Mouse (Mus musculus): ENCODE results near the gene Gid8. TPM values are rescaled to one million over a fixed set of nuclear protein-coding genes. Genes with fewer than 3 reads are reported as not detected.
"Not testable (repeated sequence)": the region's sequence is repeated elsewhere in the genome, so short reads cannot be mapped to it uniquely, and the experiment has no call there.

Gene Gid8
- polyA plus RNA-seq, 2 experiments: 87.4 to 121 TPM

DNA sequence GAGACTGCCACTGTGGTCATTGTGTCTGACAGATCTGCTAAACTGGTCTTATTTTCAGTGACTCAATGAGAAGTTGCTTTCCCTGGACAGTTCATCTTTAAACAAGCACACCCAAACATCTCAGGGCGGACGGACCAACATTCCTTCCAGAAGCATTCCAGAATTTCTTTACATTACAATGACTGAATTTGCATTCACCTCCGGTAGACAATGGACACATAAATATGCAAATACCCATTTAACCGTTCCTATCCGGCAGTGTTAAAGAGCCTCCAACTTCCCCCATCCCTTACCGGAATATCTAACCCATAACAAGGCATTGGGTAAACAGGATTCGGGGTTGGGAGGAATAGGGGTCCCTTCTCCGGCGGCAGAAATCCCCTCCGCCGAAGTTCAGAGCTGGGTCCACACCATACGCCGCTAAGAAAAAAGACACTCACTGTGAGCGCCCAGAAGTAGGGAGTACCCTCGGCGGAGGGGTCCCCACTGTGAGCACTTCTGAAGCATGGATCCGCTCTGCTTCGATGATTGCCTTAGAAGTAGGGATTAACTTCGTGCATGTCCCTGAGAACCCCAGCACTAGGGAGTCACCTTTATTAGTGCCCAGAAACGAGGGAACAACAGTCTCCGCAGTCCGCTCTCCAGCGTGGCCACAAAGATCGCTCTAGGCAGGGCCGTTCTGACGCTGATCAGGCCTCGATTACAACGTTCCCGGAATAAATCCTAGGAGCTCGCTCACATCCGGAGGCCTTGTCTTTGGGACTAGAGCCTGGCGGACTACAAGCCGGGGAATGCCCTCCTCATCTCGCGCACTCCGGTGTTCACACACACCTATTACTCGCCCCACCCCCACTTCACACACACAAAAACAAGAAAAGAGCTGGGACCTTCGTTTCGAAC is 644 bp upstream of the Gid8 start:
- DNase-seq (ENCODE audit: low read depth in 3 of 3, low spot score in 3 of 3): no peak
- peak overlapping the region; percentile 95 for H3K4me2 ChIP-seq (ENCODE audit: low read depth)
- H3K4me1 ChIP-seq (replicated peaks; ENCODE audit: control insufficient read depth in 2 of 2, insufficient read depth in 2 of 2, low read length in 1 of 2): peaks cover 22 to 40% of the 10 kb centered on the region in 2 experiments
- H3K27me3 ChIP-seq (ENCODE audit: control insufficient read depth, insufficient read depth, low read length): no peaks in the 10 kb centered on the region
- H3K4me3 ChIP-seq (ENCODE audit: insufficient read depth in 1 of 2, low read depth in 2 of 2, low read length in 2 of 2): peak overlapping the region; percentile 88 to 98
- peak; percentile 7; the same call in 1 of the 2 replicates for ATAC-seq (ENCODE audit: insufficient read depth)
- peak overlapping the region; percentile 88 for H3K27ac ChIP-seq
- WGBS (ENCODE audit: insufficient replicate concordance): under 1% methylated on average over 39 of the region's 39 CpGs
- H3K9ac ChIP-seq (replicated peaks): peak overlapping the region; percentile 98
- TF ChIP-seq EP300 (IDR thresholded peaks at IDR 0.05; ENCODE audit: low read depth) (no peak), CTCF (IDR thresholded peaks at IDR 0.05; ENCODE audit: low read depth) (no peak)
- no peaks in the 10 kb centered on the region for H3K9me3 ChIP-seq (ENCODE audit: control insufficient read depth, low read length)
- peaks cover 17% of the 10 kb centered on the region for H3K36me3 ChIP-seq (replicated peaks; ENCODE audit: control insufficient read depth, insufficient read depth, low read depth)

DNA sequence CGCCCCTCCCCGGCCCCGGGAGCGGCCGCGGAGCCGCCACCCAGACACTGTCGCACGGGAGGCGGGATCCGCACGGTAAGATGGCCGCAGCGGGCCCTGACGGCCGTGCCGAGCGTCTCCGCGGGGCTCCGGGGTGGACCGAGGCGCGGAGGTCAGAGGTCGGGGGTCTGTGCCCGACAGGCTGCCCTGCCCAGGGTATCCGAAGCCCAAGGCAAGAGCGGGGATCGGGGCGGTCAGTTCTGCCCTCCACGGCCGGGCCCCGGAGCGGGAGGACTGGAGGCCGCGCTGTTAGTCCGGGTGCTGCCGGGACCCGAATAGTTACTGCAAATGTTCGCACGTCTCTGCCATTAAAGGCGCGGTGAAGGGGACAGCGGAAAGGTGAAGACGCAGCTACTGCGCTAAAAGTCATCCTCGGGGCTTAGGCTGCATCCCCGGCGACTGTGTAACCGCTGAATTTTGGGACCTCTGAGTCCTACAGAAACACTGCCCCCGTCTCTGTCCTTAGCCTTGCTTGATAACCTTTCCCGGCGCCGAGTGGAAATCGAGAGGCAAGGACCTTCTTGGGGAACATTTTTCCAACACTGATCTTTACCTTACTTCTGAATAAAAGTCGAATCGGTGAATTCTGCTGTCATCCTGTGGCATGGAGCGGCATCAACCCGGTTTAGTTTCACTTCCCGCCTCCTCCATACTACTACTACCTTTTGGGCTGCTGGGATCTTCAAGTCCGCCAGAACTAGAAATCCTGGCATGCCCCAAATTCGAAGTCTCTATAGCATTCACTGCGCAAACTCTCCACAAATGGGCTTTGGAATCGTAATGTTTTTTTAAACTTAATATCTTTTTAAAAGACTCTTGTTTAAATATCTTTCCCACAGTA is 599 bp downstream of the Gid8 start:
- TF ChIP-seq EP300 (IDR thresholded peaks at IDR 0.05; ENCODE audit: low read depth) (no peak), CTCF (IDR thresholded peaks at IDR 0.05; ENCODE audit: low read depth) (no peak)
- Histone ChIP-seq H3K36me3 (replicated peaks; ENCODE audit: control insufficient read depth, insufficient read depth, low read depth) (peaks cover 26% of the 10 kb centered on the region), H3K4me1 (replicated peaks; ENCODE audit: control insufficient read depth in 2 of 2, insufficient read depth in 2 of 2, low read length in 1 of 2) (peaks cover 16 to 28% of the 10 kb centered on the region in 2 experiments), H3K9me3 (ENCODE audit: control insufficient read depth, low read length) (no peaks in the 10 kb centered on the region), H3K4me3 (ENCODE audit: insufficient read depth in 1 of 2, low read depth in 2 of 2, low read length in 2 of 2) (peak overlapping the region; percentile 88 to 99), H3K27me3 (ENCODE audit: control insufficient read depth, insufficient read depth, low read length) (no peaks in the 10 kb centered on the region), H3K4me2 (ENCODE audit: low read depth) (peak overlapping the region; percentile 99), H3K9ac (replicated peaks) (peak overlapping the region; percentile 99), H3K27ac (peak overlapping the region; percentile 98)
- ATAC-seq (ENCODE audit: insufficient read depth) (peak; percentile 7; the same call in 1 of the 2 replicates), DNase-seq (ENCODE audit: low read depth in 3 of 3, low spot score in 3 of 3) (no peak)
- WGBS (ENCODE audit: insufficient replicate concordance): 1% methylated on average over 64 of the region's 64 CpGs

DNA sequence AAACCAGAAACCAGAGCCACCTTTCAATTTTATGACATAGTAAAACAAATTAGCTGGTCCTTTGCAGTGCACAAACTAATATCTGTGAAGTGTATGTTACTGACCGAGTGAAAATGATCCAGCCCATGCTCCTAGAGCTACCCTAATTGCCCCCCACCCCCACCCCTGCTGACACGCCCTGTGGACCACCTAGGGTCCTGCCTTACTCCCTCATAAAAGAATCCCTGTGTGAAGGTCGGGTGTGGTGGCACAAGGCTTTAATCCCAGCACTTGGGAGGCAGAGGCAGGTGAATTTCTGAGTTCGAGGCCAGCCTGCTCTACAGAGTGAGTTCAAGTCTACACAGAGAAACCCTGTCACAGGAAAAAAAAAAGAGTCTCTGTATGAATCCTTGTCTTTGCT is 1.6 kb downstream of the Gid8 start:
- ATAC-seq (ENCODE audit: insufficient read depth): no peak
- DNase-seq (ENCODE audit: low read depth in 3 of 3, low spot score in 3 of 3): no peak
- Histone ChIP-seq H3K4me3 (ENCODE audit: insufficient read depth in 1 of 2, low read depth in 2 of 2, low read length in 2 of 2) (peak overlapping the region; percentile 88 to 99), H3K9me3 (ENCODE audit: control insufficient read depth, low read length) (no peaks in the 10 kb centered on the region), H3K9ac (replicated peaks) (peak overlapping the region; percentile 99), H3K4me1 (replicated peaks; ENCODE audit: control insufficient read depth in 2 of 2, insufficient read depth in 2 of 2, low read length in 1 of 2) (peaks cover 16 to 27% of the 10 kb centered on the region in 2 experiments), H3K4me2 (ENCODE audit: low read depth) (peak overlapping the region; percentile 99), H3K36me3 (replicated peaks; ENCODE audit: control insufficient read depth, insufficient read depth, low read depth) (peaks cover 34% of the 10 kb centered on the region), H3K27me3 (ENCODE audit: control insufficient read depth, insufficient read depth, low read length) (no peaks in the 10 kb centered on the region), H3K27ac (peak overlapping the region; percentile 98)
- no peak for TF ChIP-seq EP300 (IDR thresholded peaks at IDR 0.05; ENCODE audit: low read depth)
- TF ChIP-seq CTCF (IDR thresholded peaks at IDR 0.05; ENCODE audit: low read depth): no peak
- 24% methylated on average over 4 of the region's 4 CpGs for WGBS (ENCODE audit: insufficient replicate concordance)

DNA sequence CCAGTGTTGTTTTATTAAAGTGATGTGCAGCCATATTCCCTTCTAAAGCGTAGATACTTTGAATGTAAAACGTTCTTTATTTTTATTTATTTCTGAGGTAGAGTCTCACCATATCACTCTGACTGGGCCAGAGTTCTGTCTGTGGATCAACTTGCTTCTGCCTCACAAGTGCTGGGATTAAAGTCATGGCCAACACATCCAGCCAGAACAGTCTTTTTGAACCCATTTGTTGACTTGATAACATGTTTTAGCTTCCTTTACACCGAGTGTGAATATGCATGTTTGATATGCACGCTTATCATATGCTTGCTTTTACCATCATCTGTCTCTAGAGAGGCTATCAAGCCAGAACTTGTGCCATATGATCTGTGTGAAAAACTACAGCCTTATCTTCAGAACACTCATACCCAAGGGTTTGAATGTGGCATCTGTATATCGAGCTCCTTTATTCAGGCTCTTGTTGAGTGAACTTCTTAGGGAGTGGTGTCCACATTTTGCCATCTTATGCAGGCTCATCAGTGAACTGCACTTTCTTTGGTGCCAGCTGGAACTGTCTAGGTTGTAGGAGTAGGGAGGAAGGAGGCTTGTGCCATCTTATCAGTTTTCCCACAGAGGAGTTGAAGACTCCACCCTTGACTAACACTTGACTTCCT is 2.2 kb downstream of the Gid8 start:
- peak overlapping the region; percentile 99 for H3K9ac ChIP-seq (replicated peaks)
- DNase-seq (ENCODE audit: low read depth in 3 of 3, low spot score in 3 of 3) (peak; percentile 78 to 89 (median 84)), ATAC-seq (ENCODE audit: insufficient read depth) (peak; percentile 75)
- H3K4me1 ChIP-seq (replicated peaks; ENCODE audit: control insufficient read depth in 2 of 2, insufficient read depth in 2 of 2, low read length in 1 of 2): peaks cover 16 to 27% of the 10 kb centered on the region in 2 experiments
- H3K4me2 ChIP-seq (ENCODE audit: low read depth): peak overlapping the region; percentile 99
- H3K36me3 ChIP-seq (replicated peaks; ENCODE audit: control insufficient read depth, insufficient read depth, low read depth): peaks cover 38% of the 10 kb centered on the region
- peak overlapping the region; percentile 98 for H3K27ac ChIP-seq
- H3K9me3 ChIP-seq (ENCODE audit: control insufficient read depth, low read length): no peaks in the 10 kb centered on the region
- WGBS (ENCODE audit: insufficient replicate concordance): 22% methylated on average over 5 of the region's 5 CpGs
- H3K27me3 ChIP-seq (ENCODE audit: control insufficient read depth, insufficient read depth, low read length): no peaks in the 10 kb centered on the region
- TF ChIP-seq EP300 (IDR thresholded peaks at IDR 0.05; ENCODE audit: low read depth) (peak; percentile 98), CTCF (IDR thresholded peaks at IDR 0.05; ENCODE audit: low read depth) (peak; percentile 6; the same call in 1 of the 2 replicates)
- peak overlapping the region; percentile 39 to 88 for H3K4me3 ChIP-seq (ENCODE audit: insufficient read depth in 1 of 2, low read depth in 2 of 2, low read length in 2 of 2)

DNA sequence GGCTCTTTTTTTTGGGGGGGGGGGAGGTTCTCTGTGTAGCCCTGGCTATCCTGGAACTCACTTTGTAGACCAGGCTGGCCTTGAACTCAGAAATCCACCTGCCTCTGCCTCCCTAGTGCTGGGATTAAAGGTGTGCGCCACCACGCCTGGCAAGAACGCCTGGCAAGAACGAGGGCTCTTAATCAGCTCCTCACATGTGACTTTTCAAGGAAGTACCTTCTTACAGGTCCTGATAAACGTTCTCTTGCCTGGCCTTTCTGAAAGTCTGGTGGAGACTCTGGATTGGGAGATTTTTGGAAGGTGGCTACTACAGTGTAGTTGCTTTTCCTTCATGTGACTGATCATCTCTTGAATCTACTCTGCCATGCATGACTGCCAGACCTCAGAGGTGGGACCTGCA is 12.8 kb downstream of the Gid8 start:
- H3K4me3 ChIP-seq (ENCODE audit: insufficient read depth in 1 of 2, low read depth in 2 of 2, low read length in 2 of 2); H3K4me2 ChIP-seq (ENCODE audit: low read depth); ATAC-seq (ENCODE audit: insufficient read depth); H3K27me3 ChIP-seq (ENCODE audit: control insufficient read depth, insufficient read depth, low read length); H3K9ac ChIP-seq (replicated peaks); DNase-seq (ENCODE audit: low read depth in 3 of 3, low spot score in 3 of 3); H3K27ac ChIP-seq; H3K9me3 ChIP-seq (ENCODE audit: control insufficient read depth, low read length): not testable (repeated sequence)
- H3K4me1 ChIP-seq (replicated peaks; ENCODE audit: control insufficient read depth in 2 of 2, insufficient read depth in 2 of 2, low read length in 1 of 2): peaks cover 7 to 32% of the 10 kb centered on the region in 2 experiments
- WGBS (ENCODE audit: insufficient replicate concordance): 37% methylated on average over 5 of the region's 5 CpGs
- peaks cover 62% of the 10 kb centered on the region for H3K36me3 ChIP-seq (replicated peaks; ENCODE audit: control insufficient read depth, insufficient read depth, low read depth)
